Mouse (Mus musculus): ENCODE data around the gene Fbxo34.

- TF ChIP-seq GATA1 (IDR thresholded peaks at IDR 0.05; ENCODE audit: borderline replicate concordance, low read length): no peak
- TF ChIP-seq FLI1 (IDR thresholded peaks at IDR 0.05; ENCODE audit: low read length): no peak
Measured at GRCm38 (mm10) chr14:47504036-47504435, 53.8 kb downstream of the Fbxo34 start.
